Mouse (Mus musculus) thymus, postnatal 10 days (tissue): ENCODE data around the gene Spink8.

ENCODE experiments used
- DNase-seq, 2 experiments: peaks; one replicate each; pipeline ENCODE4 v3.0.0; 2021; ENCODE audit warnings: low spot score in 2 of 2

Spink8 gene

DNA sequence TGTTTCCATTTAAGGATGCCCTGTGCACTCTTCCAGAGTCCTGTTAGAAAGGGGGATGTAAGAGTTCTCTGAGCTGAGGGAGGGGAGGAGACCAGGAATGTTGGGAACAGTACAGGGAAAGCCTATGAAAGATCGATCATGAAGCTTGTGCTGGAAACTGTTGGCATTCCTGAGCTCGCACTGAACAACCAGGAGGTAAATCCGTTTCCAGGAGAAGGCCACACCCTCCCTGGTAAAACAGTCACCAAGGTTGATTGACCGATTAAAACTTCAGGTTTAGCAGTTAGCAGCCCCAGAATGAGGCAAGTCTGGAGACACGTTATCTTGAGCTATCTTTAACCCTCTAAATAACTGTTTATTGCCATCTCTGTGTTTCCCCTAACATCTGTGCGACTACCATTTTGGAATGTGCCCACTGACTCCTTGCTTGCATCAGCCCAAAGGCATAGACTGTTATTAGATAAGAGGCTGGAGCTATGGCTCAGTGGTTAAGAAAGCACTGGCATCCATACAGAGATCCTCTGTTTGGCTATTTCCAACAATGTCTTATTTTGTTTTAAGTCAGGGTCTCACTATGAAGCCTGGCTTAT lies 59.0 kb downstream of the Spink8 start:
- no peak for DNase-seq

GRCm38 (mm10) chr9:109874797-109875691 lies 63.0 kb downstream of the Spink8 start, which contains the start of gene Cdc25a:
Gene Cdc25a (plus strand): TSS chr9:109875579.
- DNase-seq: peak; percentile 94 to 97

DNA sequence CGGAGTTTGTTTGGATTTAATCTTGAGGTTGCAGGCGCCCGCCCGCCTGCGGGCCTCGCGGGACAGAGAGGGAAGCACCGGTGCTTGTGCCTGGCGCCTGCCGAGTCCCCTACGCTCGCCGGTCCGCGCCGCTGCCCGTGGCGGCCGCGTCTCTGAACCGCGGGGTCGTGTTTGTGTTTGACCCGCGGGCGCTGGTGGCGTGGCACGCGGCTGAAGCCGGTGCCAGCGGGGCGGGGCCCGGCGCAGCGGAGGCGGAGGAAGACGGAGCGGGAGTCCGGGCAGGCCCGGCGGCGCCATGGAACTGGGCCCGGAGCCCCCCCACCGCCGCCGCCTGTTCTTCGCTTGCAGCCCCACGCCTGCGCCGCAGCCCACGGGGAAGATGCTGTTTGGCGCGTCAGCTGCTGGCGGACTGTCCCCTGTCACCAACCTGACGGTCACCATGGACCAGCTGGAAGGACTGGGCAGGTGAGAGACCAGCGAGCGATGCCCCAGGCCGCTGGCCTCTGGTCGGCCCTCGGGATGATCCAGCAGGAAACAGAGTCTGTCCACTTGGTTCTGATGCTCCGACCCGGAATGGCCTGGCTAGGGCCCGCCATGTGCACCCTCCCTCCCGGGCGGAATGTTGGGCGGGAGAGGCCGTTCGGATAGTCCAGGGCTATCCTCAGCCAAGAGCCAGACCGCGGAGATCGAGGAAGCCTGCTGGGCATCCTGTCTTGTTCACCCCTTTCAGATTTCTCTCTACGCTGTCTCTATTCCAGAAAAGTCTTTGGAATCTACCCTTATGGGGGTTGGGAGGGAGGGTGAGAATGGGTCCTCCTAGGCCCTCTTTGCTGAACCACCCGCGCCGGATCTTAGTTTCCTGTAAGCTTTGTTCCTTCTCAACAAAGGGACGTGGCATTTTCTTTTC lies 63.9 kb downstream of the Spink8 start:
- DNase-seq: peak; percentile 41 to 55
